Mouse (Mus musculus) macrophage (primary cell): ENCODE measurements around the gene Ift88. TPM values are rescaled to one million over a fixed set of nuclear protein-coding genes. Genes with fewer than 3 reads are reported as not detected.

Experiments used
- H3K27ac ChIP-seq: fragments of 350-480 bp; formaldehyde crosslinking; 2 replicates; pipeline ENCODE4 v1.9.0; 2021
- H3K36me3 ChIP-seq: fragments of 350-480 bp; formaldehyde crosslinking; 2 replicates; pipeline ENCODE4 v1.9.0; 2021; ENCODE audit errors: inconsistent target
- H3K4me3 ChIP-seq: fragments of 350-480 bp; formaldehyde crosslinking; 2 replicates; pipeline ENCODE4 v1.9.0; 2021; ENCODE audit errors: inconsistent target
- H3K79me2 ChIP-seq: fragments of 350-480 bp; formaldehyde crosslinking; 2 replicates; pipeline ENCODE4 v1.9.0; 2021; ENCODE audit errors: inconsistent target
- WGBS: methylation state at CpG from one replicate; pipeline ENCODE4 v1.1.7; 2026; ENCODE audit warnings: inconsistent platforms; ENCODE audit not compliant: missing documents; 5-methylcytosine and 5-hydroxymethylcytosine counted together
- polyA plus RNA-seq: library from polyadenylated mRNA; stranded (reverse); fragments of 250-400 nt; gene quantifications from 3 replicates; pipeline ENCODE4 v1.2.4, GENCODE M21; 2018; ENCODE audit warnings: inconsistent platforms

Gene Ift88
- polyA plus RNA-seq, 1 experiment from 2014 or later: 7.0 TPM

DNA sequence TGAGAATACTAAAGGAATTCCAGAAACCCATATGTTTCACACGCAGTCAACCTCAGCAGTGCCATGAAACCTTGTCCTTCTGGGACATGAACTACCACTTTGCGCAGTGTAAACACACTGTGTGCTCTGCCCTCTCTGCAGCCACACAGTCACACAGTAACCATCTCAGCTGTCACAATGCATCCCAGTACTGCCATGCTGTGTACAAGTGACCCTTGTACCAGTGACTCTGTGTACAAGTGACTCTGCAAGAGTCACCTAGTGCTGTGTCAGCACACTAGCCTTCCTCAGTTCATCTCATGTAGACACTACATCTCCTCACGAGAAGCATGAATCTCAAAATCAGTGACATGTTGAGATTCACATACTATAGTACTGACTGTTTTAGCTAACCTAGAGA is 108.7 kb downstream of the Ift88 start:
- no peaks in the 10 kb centered on the region for H3K36me3 ChIP-seq

DNA sequence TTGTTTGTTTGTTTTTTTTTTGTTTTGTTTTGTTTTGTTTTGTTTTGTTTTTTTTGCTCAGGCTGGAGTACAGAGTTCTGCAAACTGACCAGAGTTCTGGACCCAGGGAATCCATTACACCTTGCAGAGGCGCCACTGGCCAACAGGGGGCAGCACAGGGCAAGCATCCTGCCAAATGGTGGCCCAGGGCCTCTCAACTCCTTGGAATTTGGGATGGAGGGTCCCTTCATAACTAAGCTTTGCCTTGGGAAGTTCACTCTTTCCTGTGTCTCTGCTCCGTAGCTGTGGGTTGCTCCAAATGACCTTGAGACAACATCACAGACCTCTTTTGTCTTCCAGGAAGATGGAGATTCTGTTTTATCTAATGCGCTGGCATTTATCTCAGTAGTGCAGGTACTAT is 109.4 kb downstream of the Ift88 start:
- WGBS: 62% methylated on average over 3 of the region's 3 CpGs
- H3K36me3 ChIP-seq: no peaks in the 10 kb centered on the region
- H3K4me3 ChIP-seq: no peak overlapping the region
- H3K79me2 ChIP-seq: no peaks in the 10 kb centered on the region
- no peak overlapping the region for H3K27ac ChIP-seq

More for the DNA sequence above, 108.7 kb downstream of the Ift88 start:
- no peaks in the 10 kb centered on the region for H3K79me2 ChIP-seq
- no peak overlapping the region for H3K27ac ChIP-seq
- no peak overlapping the region for H3K4me3 ChIP-seq
- 100% methylated on average over 3 of the region's 3 CpGs for WGBS

DNA sequence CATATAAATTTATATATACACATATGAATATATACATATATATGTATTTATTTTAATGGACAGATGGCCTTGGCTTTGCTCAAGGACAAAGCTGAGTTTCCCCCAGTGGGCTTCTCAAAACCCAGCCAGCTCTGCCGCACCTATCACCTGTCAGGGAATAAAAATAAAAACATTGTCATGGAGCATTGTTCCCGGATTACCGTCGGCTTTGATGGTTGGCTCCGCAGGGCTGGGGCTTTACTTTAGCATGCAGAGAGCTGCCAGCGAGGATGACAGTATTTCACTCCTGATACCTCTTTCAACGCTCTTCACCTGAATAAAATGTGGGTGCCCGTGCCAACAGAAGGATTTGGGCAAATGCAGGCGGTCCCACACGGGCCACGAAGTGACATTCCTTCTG is 110.0 kb downstream of the Ift88 start:
- H3K4me3 ChIP-seq: no peak overlapping the region
- H3K79me2 ChIP-seq: no peaks in the 10 kb centered on the region
- WGBS: 100% methylated on average over 4 of the region's 11 CpGs
- H3K36me3 ChIP-seq: no peaks in the 10 kb centered on the region
- H3K27ac ChIP-seq: no peak overlapping the region

DNA sequence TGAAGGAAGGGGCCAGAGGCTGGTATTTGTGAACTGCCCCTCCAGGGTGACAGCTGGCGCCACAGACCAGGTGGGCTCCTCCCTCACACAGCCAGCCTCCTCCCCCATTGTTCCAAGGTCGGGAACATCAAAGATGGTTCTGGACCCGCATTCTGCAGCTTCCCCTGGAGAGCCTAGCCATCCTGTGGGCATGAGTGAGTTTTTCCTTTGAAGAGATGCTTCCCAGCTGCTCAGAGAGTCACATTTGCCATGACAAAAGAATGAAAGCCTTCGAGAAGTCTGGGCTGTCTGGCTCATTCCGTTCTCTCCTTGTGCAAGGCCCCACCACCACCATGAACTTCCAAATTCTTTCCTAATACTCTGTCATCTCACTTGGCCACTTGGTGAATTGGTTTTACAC is 110.5 kb downstream of the Ift88 start:
- no peak overlapping the region for H3K4me3 ChIP-seq
- no peaks in the 10 kb centered on the region for H3K36me3 ChIP-seq
- no peak overlapping the region for H3K27ac ChIP-seq
- 89% methylated on average over 5 of the region's 5 CpGs for WGBS
- no peaks in the 10 kb centered on the region for H3K79me2 ChIP-seq

DNA sequence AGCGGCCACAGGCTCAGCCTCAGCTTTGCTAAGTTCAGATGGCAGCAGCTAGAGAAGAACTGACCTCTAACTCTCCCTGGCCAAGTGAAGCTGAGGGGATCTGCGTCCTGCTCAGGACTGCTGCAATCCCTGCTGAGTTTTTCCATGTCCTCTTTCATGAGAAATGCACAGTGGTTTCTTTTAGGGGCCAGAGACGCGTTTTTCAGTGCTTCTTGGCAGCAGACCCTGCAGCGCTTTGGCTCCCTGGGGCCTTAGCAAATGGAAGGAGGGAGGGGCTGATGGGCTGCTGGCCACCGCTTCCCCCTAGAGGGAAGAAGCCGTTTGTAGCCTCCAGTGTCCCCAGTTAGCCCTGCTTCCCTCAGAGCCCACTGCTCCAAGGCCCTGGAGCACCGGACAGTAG is 111.1 kb downstream of the Ift88 start:
- no peaks in the 10 kb centered on the region for H3K36me3 ChIP-seq
- 55% methylated on average over 8 of the region's 8 CpGs for WGBS
- H3K27ac ChIP-seq: no peak overlapping the region
- no peaks in the 10 kb centered on the region for H3K79me2 ChIP-seq
- no peak overlapping the region for H3K4me3 ChIP-seq

DNA sequence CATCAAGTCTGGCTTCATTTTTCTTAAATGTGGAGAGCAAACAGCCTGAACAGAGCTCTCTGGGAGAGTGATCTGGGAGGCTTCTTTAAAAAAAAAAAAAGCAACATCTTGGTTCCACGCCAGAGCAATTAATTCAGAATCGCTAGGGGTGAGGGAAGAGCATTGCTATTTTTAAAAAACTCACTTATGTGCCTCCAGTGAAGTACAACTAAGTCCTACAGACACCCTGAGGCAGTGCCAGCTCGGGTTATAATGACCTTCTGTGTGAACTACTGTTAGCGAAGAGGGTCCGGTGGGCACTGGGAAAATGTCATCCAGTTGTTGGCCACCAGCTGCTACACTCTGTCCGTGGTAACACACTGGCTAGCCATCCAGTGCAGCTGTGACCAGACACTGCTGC is 111.8 kb downstream of the Ift88 start:
- H3K79me2 ChIP-seq: no peaks in the 10 kb centered on the region
- no peak overlapping the region for H3K27ac ChIP-seq
- H3K4me3 ChIP-seq: no peak overlapping the region
- H3K36me3 ChIP-seq: no peaks in the 10 kb centered on the region
- WGBS: 75% methylated on average over 6 of the region's 6 CpGs

DNA sequence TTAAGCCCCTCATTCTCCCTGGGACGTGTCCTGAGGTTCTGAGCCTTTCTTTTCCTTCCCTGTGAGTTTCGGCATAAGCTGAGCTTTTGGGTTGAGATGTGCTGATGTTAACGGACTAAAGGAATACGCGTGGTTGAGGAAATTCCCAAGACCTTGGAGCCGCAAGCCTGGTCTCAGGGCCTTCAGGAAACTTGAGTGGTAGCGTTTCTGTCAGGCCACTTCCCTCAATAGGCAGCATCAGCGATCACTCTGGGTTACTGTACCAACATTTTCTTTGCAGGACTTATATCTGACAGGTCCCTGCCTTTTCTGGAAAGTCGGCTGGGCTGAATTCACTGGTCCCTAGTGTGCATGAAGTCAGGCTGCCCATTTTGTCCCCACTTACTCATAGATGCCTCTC is 113.0 kb downstream of the Ift88 start:
- Histone ChIP-seq H3K36me3 (no peaks in the 10 kb centered on the region), H3K4me3 (no peak overlapping the region), H3K79me2 (no peaks in the 10 kb centered on the region), H3K27ac (no peak overlapping the region)
- WGBS: 89% methylated on average over 9 of the region's 9 CpGs

DNA sequence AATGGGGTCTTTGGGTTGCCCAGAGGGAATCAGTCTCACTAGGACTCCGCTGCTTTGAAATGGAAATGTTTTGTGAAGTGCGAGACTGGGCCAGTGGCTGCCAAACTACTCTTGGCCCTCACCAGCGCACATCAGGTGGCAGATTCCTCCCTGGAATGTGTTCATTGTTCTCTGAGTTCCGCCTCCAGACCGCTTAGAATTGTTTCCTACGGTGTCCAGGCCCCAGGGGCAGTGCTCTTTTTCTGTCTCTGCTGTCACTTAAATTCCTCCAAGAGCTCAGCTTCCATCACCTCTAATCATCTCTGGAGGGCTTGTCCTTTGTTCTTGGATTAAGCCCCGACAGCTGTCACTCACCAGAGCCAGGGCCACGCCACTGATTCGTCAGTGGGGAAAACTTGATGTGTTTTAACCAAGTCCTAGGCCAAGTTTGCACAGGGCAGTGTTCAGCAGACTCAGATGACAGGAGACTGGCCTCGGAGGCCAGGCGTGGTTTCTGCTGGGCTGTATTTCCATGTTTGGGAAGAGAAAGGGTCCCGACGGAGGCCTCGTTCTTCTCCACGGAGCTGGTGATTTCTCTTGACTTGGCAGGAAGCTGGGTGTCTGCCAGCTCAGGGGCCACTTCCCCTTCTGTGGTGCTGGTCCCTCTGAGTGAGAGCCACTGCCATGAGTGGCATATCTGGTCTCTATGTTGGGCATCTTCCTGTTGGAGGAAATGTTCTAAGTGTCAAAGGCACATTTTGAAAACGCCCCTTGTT is 113.6 kb downstream of the Ift88 start:
- H3K4me3 ChIP-seq: no peak overlapping the region
- no peaks in the 10 kb centered on the region for H3K79me2 ChIP-seq
- 36% methylated on average over 15 of the region's 16 CpGs for WGBS
- no peak overlapping the region for H3K27ac ChIP-seq
- H3K36me3 ChIP-seq: no peaks in the 10 kb centered on the region

DNA sequence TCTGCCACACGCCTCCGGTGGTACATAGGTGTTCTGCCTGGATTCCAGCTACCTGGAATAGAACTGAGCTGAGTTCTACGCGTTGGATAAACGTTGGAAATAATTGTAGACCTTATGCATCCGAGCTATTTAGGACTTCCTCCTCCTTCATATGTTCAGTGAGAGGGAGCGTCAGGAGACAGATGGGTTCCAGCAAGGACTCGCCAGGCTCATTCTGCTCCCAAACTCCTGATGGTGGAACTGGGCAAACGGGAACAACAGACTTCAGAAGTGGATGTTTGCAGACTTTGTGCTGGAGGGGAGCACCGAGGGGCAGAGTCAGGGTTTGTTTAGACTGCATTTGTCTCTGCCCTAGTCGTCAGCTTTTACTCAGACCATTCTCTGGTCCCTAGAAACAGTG is 116.8 kb downstream of the Ift88 start:
- WGBS: 92% methylated on average over 10 of the region's 11 CpGs

DNA sequence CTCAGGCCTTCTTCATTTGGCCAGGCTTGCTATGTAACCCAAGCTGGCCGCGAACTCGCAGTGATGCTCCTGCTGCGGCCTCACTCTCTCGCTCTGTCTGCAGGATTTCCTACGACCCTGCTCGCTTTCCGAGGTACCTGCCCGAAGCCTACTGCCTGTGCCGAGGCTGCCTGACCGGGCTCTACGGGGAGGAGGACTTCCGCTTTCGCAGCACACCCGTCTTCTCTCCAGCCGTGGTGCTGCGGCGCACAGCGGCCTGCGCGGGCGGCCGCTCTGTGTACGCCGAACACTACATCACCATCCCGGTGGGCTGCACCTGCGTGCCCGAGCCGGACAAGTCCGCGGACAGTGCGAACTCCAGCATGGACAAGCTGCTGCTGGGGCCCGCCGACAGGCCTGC is 118.4 kb downstream of the Ift88 start:
- H3K27ac ChIP-seq: no peak overlapping the region
- no peaks in the 10 kb centered on the region for H3K36me3 ChIP-seq
- H3K4me3 ChIP-seq: no peak overlapping the region
- no peaks in the 10 kb centered on the region for H3K79me2 ChIP-seq
- 82% methylated on average over 29 of the region's 34 CpGs for WGBS

More for the DNA sequence above, 116.8 kb downstream of the Ift88 start:
- H3K27ac ChIP-seq: no peak overlapping the region
- H3K4me3 ChIP-seq: no peak overlapping the region
- H3K79me2 ChIP-seq: no peaks in the 10 kb centered on the region
- H3K36me3 ChIP-seq: no peaks in the 10 kb centered on the region

DNA sequence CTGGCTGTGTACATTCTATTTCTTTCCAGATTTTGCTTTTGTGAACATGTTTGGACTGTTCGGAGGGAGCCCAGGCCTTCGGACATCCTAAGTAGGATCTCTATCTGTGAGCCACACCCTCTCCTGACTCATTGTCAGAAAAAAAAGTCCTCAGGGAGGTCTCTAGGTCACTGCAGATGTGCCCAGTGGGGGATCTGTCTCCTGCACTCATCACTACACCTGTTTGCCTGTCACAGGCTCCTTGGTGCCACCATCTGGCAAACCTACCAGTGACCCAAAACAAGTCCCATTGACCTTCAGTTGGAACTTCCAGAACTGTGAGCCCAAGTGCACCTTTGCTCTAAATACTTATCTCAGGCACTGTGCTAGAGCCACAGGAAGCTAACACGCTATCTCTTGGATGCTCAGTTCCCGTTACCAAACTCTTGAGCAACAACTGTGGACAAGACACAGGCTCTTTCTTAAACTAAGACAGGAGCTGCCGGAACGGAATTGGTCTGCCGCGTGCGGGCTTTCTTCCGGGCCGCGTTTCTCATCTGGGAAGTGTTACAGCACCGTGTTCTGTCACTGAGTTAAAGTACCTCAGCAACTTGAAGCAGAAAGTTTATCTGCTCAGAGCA is 119.7 kb downstream of the Ift88 start:
- Histone ChIP-seq H3K79me2 (no peaks in the 10 kb centered on the region), H3K27ac (no peak overlapping the region), H3K36me3 (no peaks in the 10 kb centered on the region), H3K4me3 (no peak overlapping the region)
- WGBS: 92% methylated on average over 13 of the region's 13 CpGs

DNA sequence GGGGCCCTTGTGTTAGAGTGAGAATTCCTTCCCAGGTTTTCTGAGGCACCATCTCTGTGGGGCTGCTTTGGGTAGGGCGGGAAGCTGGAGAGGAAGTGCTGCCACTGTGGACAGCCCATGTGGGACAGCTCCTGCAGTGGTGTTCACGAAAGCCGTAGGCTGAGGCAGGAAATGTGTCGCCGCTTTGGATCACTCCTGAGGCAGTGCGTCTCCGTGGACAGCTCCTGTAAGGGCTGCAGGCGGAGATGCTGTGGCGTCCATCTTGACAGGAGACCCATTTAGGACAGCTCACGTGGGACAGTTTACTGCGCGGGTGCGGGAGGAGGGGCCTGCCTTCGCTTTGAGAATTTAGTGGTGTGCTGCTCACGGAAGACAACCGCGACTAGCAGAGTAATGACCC is 121.7 kb downstream of the Ift88 start:
- Histone ChIP-seq H3K79me2 (no peaks in the 10 kb centered on the region), H3K36me3 (0 out of 2 replicates have a peak, but pooled peaks cover 6% of the 10 kb centered on the region), H3K4me3 (no peak overlapping the region), H3K27ac (no peak overlapping the region)
- WGBS: 88% methylated on average over 17 of the region's 17 CpGs

DNA sequence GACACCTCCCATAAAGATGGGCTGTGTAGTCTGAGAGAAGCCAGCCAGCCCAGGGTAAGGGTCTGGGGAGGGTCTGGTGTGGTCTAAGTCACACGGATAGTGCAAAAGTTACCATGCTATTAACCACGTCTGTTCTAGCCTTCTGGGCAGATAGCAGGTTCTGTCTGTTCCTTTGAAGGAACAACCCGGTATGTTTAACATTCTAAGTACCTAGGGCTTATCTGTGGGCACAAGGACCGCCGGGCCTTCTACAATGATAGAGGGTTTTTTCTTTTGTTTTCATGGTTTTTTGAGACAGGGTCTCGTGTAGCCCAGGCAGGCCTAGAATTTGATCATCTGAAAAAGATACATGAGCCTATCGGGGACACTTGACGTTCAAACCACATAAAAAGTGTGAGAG is 122.3 kb downstream of the Ift88 start:
- 0 out of 2 replicates have a peak, but pooled peaks cover 6% of the 10 kb centered on the region for H3K36me3 ChIP-seq

DNA sequence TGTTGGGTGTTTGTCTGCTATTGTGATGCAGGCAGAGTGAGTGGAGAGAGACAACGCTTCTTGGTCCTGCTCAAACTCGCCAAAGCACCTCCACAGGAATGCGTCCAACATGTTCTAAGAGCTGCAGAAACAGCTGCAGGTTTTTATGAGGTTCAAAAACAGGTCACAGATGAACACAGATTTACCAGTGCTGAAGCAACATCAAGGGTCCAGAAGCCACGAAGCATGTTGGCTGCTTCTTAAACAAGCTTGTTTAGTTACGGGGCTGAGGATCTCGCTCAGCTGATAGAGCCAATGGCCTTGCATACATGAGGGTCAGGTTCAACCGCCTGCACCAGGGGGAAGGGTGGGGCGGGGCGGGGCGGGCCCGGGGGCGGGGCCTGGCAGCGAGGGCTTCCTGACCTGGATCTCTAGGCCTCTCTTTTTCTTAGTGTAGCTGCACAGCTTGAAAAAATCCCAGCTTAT is 122.7 kb downstream of the Ift88 start:
- no peak overlapping the region for H3K27ac ChIP-seq
- no peaks in the 10 kb centered on the region for H3K79me2 ChIP-seq
- WGBS: 78% methylated on average over 8 of the region's 13 CpGs
- H3K36me3 ChIP-seq: 0 out of 2 replicates have a peak, but pooled peaks cover 6% of the 10 kb centered on the region
- H3K4me3 ChIP-seq: no peak overlapping the region

More for the DNA sequence above, 122.3 kb downstream of the Ift88 start:
- no peaks in the 10 kb centered on the region for H3K79me2 ChIP-seq
- no peak overlapping the region for H3K4me3 ChIP-seq
- WGBS: 95% methylated on average over 8 of the region's 8 CpGs
- no peak overlapping the region for H3K27ac ChIP-seq

DNA sequence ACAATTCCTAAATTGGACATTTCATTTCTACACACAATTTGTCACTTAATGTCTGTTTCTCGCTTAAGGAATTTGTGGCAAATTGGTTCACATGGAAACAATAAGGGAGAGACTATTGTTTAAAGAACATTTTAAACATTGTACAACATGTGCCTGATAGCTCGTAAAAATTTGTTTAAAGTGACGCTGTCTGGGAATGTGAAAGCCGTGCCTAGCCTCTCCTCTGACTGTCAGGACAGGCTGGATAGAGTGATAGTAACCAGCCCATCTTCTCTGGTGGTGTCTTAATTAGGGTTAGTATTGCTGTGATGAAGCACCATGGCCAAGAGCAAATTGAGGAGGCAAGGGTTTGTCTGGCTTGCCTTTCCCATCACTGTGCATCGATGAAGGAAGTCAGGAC is 123.2 kb downstream of the Ift88 start:
- no peaks in the 10 kb centered on the region for H3K79me2 ChIP-seq
- H3K27ac ChIP-seq: no peak overlapping the region
- 100% methylated on average over 5 of the region's 5 CpGs for WGBS
- H3K4me3 ChIP-seq: no peak overlapping the region
- H3K36me3 ChIP-seq: 0 out of 2 replicates have a peak, but pooled peaks cover 6% of the 10 kb centered on the region
